Mouse (Mus musculus) left cerebral cortex, postnatal 10 days (tissue): ENCODE results near the gene Pbx4. TPM values are rescaled to one million over a fixed set of nuclear protein-coding genes. Genes with fewer than 3 reads are reported as not detected.
A peak's percentile ranks its signal among the peaks of the same experiment; 100 is the strongest.

Experiments
- DNase-seq, 2 experiments: peaks; one replicate each; pipeline ENCODE4 v3.0.0; 2021 to 2022; ENCODE audit warnings: low spot score in 2 of 2, mixed read lengths in 1 of 2; ENCODE audit errors: extremely low spot score in 1 of 2
- intact Hi-C: fragments of 180-260 bp; cut with DNase I; formaldehyde crosslinking; loops from one replicate; pipeline ENCODE4 v1.15.1; 2025
- total RNA-seq, 2 experiments: library from RNA; stranded (reverse); gene quantifications; 2 replicates each; pipeline ENCODE4 v1.2.3; 2021

The Pbx4 gene
- total RNA-seq = 10 to 100 TPM; 20.6 to 25.4 TPM

GRCm38 (mm10) chr8:69832298-69832853, at the start of gene Pbx4:
Gene Pbx4, plus strand, starts transcription at chr8:69832491.
- intact Hi-C loops = no loop called here
- DNase-seq = peak; percentile 95

DNA sequence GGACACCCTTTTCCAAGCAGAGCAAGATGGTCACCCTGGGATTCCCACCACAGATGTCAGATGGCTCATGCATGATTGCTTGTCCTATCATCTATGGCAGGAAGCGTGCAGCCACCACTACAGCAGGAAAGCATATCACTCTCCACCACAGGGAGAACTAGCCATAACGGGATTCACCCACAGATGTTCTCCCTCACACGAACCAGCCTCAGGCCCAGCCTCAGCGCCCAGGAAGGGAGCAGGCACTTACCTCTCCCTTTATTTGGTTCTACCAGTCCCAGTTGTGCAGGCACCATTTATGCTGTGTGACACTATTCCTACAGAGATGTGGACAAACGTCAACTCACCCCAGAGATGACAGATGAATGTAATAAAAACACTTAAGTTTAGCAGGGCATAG, 43.2 kb upstream of the Pbx4 start:
- intact Hi-C loops = no loop called here
- DNase-seq = no peak

GRCm38 (mm10) chr8:69789731-69790130, 42.6 kb upstream of the Pbx4 start:
- no peak for DNase-seq
- intact Hi-C loops = no loop called here

GRCm38 (mm10) chr8:69790364-69790763, 41.9 kb upstream of the Pbx4 start:
- DNase-seq = no peak
- intact Hi-C loops = no loop called here

GRCm38 (mm10) chr8:69790773-69791367, 41.4 kb upstream of the Pbx4 start, which contains the start of the genes Atp13a1 and Zfp866:
Gene Atp13a1, plus strand, starts transcription at chr8:69791163.
Gene Zfp866, minus strand, starts transcription at chr8:69791178.
- DNase-seq = peak; percentile 82 to 92
- intact Hi-C loops = no loop called here

GRCm38 (mm10) chr8:69791415-69792068, 40.7 kb upstream of the Pbx4 start:
- peak in 1 of 2 experiments; percentile 71 for DNase-seq
- intact Hi-C loops = no loop called here

DNA sequence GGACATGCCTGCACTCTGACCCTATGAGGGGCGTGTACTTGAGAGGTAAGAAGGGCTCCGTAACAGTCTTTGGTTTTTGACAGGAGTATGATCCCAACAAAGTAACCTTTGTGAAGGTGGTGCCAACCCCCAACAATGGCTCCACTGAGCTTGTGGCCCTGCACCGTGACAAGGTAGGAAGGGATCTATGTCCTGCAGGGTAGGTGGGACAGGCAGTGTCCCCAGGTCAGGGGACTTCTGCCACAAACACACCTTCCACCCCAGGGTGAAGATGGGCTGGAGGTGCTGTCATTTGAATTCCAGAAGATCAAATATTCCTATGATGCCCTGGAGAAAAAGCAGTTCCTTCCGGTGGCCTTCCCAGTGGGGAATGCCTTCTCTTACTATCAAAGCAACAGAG, 38.6 kb upstream of the Pbx4 start:
- no peak for DNase-seq
- intact Hi-C loops = no loop called here

DNA sequence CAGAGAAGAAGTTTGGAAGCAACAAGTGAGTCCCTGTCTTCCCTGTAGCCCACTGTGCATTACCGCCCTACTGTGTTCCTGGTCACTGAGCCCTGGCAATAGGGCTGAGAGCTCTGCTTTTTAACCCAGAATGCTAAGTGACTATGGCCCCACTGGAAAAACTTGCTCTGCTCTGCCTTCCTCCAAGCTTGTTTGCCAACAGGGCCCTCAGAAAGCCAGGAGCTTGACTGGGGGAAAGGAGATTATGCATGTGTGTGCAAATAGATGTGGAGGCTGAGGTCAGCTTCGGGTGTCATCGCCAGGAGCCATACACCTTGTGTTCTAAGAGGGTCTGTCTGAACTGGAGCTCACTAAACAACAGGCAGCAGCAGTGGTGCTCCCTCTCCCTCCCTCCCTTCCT, 38.2 kb upstream of the Pbx4 start:
- intact Hi-C loops = no loop called here
- DNase-seq = no peak

GRCm38 (mm10) chr8:69794901-69795300, 37.4 kb upstream of the Pbx4 start:
- intact Hi-C loops = no loop called here

DNA sequence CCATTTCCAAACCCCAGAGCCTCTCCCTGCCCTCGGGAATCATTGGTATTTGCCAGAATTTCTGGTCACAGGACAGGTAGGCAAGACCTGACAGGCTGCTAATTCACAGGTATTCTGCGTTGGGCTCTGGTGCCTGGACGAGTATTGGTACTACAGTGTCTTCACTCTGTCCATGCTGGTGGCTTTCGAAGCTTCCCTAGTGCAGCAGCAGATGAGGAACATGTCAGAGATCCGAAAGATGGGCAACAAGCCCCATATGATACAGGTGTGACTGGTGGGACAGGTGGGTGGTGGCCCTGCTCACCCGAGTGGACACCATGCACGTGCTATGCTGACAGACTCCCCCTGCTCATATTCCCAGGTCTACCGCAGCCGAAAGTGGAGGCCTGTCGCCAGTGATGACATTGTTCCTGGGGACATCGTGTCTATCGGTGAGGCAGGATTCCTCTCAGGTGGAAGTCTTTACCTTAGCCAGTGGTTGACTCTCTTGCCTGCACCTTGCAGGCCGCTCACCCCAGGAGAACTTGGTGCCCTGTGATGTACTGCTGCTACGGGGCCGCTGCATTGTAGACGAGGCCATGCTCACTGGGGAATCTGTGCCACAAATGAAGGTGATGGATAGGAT, 35.5 kb upstream of the Pbx4 start:
- no peak for DNase-seq
- intact Hi-C loops = no loop called here

More at GRCm38 (mm10) chr8:69794901-69795300, 37.4 kb upstream of the Pbx4 start:
- no peak for DNase-seq

DNA sequence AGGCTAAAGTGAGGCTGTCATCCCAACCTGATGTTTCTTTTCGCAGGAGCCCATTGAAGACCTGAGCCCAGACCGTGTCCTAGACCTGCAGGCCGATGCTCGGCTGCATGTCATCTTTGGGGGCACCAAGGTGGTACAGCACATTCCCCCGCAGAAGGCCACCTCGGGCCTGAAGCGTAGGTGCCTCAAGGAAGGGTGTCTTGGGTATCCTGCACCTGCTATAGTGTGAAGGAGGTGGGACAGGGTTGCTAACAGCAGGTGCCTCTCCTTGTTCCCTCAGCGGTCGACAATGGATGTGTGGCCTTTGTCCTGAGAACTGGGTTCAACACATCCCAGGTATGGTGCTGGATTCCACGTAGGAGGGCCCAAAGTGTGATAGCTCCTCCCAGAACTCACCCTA, 34.6 kb upstream of the Pbx4 start:
- intact Hi-C loops = no loop called here
- no peak for DNase-seq

GRCm38 (mm10) chr8:69799261-69799660, 33.0 kb upstream of the Pbx4 start:
- no peak for DNase-seq
- intact Hi-C loops = no loop called here

- intact Hi-C loops = no loop called here
- DNase-seq = no peak
These were observed 32.3 kb upstream of the Pbx4 start for GRCm38 (mm10) chr8:69799946-69800345.

- intact Hi-C loops = no loop called here
- peak in 1 of 2 experiments; percentile 10 for DNase-seq
These were observed 30.5 kb upstream of the Pbx4 start for GRCm38 (mm10) chr8:69801796-69802195.

DNA sequence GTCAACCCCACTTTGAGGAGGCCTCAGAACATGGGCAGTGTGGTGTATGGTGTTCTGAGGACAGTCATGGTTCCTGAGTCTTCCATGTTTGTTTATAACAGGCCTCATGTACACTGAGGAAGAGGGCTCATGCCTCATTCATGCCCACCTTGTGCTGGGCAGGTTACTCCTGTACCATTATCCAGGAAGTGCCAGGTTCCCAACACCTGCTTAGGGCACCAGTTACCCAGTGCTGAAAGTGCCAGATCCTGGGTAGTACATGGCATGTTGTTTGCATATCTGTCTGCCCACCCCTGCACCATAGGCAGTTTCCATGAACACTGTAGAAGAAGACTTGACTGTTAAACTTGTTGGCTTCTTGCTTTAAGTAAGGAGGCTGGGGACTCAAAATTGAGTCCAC, 30.1 kb upstream of the Pbx4 start:
- peak in 1 of 2 experiments; percentile 4 for DNase-seq
- intact Hi-C loops = no loop called here

DNA sequence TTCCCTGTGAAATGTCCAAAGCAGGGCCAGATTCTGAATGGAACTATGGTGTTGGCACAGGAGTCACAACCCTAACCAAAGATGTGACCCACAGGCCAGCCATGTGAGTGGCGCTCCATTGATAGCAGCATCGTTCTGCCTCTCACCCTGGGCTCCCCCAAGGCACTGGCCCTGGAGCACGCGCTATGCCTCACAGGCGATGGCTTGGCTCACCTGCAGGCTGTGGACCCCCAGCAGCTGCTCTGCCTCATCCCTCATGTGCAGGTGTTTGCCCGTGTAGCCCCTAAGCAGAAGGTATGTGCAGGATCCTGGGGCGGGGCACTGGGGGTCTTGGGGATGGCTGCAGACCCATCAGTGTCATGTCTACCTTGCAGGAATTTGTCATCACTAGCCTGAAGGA, 28.9 kb upstream of the Pbx4 start:
- peak in 1 of 2 experiments; percentile 23 for DNase-seq
- intact Hi-C loops = no loop called here

DNA sequence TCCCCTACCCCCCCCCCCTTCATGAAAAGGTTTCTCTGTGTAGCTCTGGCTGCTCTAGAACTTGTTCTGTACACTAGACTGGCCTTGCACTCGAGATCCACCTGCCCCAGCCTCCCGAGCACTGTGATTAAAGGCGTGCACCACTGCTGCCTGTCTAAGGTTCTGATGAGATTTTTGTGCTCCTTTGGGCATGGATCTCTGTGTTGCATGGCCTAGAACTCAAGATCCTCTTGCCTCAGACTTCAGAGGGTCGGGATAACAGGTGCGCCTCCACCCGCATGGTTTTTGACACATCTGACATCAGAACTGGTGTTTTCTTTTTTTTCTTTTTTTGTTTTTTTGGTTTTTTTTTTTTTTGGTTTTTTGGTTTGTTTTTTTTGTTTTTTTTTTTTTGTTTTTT, 27.8 kb upstream of the Pbx4 start:
- intact Hi-C loops = no loop called here
- DNase-seq = peak in 1 of 2 experiments; percentile 4

DNA sequence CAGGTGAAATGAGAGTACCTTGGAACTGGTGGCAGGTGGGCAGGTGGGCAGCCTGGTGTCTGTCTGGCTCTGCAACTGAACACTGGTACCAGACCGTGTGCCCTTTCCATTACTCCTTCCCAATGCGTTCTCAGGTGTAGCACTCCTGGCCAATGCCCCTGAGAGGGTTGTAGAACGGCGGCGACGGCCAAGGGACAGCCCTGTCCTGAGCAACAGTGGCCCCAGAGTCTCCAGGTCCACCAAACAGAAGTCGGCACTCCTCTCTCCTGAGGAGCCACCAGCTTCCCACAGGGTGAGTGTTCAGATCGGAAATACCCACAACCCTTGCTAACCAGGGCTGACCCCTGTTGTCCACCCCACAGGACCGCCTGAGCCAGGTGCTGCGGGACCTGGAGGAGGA, 27.2 kb upstream of the Pbx4 start:
- intact Hi-C loops = no loop called here
- peak in 1 of 2 experiments; percentile 25 for DNase-seq

DNA sequence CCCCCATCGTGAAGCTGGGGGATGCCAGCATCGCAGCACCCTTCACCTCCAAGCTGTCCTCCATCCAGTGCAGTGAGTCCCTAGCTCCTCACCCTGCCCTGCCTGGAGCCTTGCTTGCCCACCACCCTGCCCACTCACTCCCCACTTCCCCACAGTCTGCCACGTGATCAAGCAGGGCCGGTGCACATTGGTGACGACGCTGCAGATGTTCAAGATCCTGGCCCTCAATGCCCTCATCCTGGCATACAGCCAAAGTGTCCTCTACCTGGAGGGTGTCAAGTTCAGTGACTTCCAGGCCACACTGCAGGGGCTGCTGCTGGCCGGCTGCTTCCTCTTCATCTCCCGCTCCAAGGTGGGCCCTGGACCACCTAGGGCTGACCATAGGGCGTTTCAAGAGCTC, 26.8 kb upstream of the Pbx4 start:
- intact Hi-C loops = no loop called here
- DNase-seq = peak in 1 of 2 experiments; percentile 42

DNA sequence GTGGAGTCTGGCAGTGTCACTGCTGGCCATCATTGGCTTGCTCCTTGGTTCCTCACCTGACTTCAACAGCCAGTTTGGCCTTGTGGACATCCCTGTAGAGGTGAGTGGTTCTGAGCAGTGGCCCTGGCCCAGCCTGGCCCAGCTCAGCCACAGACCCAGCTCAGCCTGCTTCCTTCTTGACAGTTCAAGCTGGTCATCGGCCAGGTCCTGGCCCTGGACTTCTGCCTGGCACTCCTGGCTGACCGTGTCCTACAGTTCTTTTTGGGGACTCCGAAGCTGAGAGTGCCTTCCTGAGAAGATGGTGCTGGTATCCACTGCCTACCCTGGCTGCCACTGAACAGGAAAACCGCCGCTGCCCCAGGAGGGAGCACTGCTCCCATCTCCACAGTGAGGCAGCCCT, 25.1 kb upstream of the Pbx4 start:
- peak in 1 of 2 experiments; percentile 23 for DNase-seq
- intact Hi-C loops = no loop called here
